Mouse (Mus musculus): ENCODE data around the gene Gstp1.

- TF ChIP-seq CTCF (conservative IDR thresholded peaks at IDR 0.05; ENCODE audit: insufficient read depth, insufficient read length, low read depth, low read length) (no peak), POLR2A (IDR thresholded peaks at IDR 0.05; ENCODE audit: low read depth, low read length) (no peak)
These were observed 31.8 kb downstream of the Gstp1 start for GRCm38 (mm10) chr19:4005971-4006370.

Data from kidney, adult 2 months (tissue).